ENCODE assay signal across 11 mouse cellular contexts in genomic region chr14:32894878-32895277, GRCm38 (mm10). TPM values are rescaled to one million over a fixed set of nuclear protein-coding genes. Genes with fewer than 3 reads are reported as not detected.
"Had no signal": no experiment of that assay in that cellular context is flagged by ENCODE, and none has a peak within 500 bp of the region (broad histone marks: within the 10 kb centered on the region; RNA-seq: fewer than 3 reads in every experiment).

No protein-coding gene starts in this region.

- ATAC-seq: midbrain, embryonic 16.5 days had no signal

- H3K27me3 ChIP-seq: kidney, embryonic 15.5 days; midbrain, embryonic 12.5 days; neural tube, embryonic 13.5 days; stomach, embryonic 15.5 days had no signal

- DNase-seq: retina, postnatal 1 day; right cerebral cortex, postnatal 4 days; thymus, adult 2 months; thymus, postnatal 25 days had no signal

- H3K4me1 ChIP-seq: kidney, embryonic 15.5 days; midbrain, embryonic 12.5 days; stomach, embryonic 15.5 days had no signal

- H3K36me3 ChIP-seq: kidney, embryonic 15.5 days; midbrain, embryonic 12.5 days; neural tube, embryonic 13.5 days; stomach, embryonic 15.5 days had no signal

- H3K4me2 ChIP-seq: kidney, embryonic 15.5 days; midbrain, embryonic 12.5 days; neural tube, embryonic 13.5 days; stomach, embryonic 15.5 days had no signal

- H3K4me3 ChIP-seq: kidney, embryonic 15.5 days; midbrain, embryonic 12.5 days; neural tube, embryonic 13.5 days; stomach, embryonic 15.5 days had no signal

- H3K9me3 ChIP-seq: kidney, embryonic 15.5 days; midbrain, embryonic 12.5 days; neural tube, embryonic 13.5 days; stomach, embryonic 15.5 days had no signal

- H3K9ac ChIP-seq: kidney, embryonic 15.5 days; liver, embryonic 14.5 days; midbrain, embryonic 12.5 days; neural tube, embryonic 13.5 days; stomach, embryonic 15.5 days had no signal

- H3K27ac ChIP-seq: kidney, embryonic 15.5 days; liver, embryonic 14.5 days; midbrain, embryonic 12.5 days; neural tube, embryonic 13.5 days; stomach, embryonic 15.5 days had no signal

RNA-seq across cellular contexts. Expression of gene Vstm4, which starts 38.3 kb away (rescaled TPM):
- total RNA-seq: megakaryocyte-erythroid progenitor cell, adult 5-6 weeks had no signal
